Mouse (Mus musculus): Measurements from ENCODE around the gene Rpusd3.

- TF ChIP-seq FLI1 (IDR thresholded peaks at IDR 0.05; ENCODE audit: low read length) (no peak), GATA1 (IDR thresholded peaks at IDR 0.05; ENCODE audit: borderline replicate concordance, low read length) (no peak)
These were observed 12.7 kb upstream of the Rpusd3 start for GRCm38 (mm10) chr6:113431801-113432200.

All from megakaryocyte, embryonic 14.5 days (primary cell).